Mouse (Mus musculus): Measurements from ENCODE around the gene Zgrf1. TPM values are rescaled to one million over a fixed set of nuclear protein-coding genes. Genes with fewer than 3 reads are reported as not detected.

The Zgrf1 gene
- total and polyA plus RNA-seq, 2 experiments from 2014 or later = 1.3 to 3.8 TPM

GRCm38 (mm10) chr3:127630735-127631372 is 77.6 kb downstream of the Zgrf1 start:
- ATAC-seq (no peak), DNase-seq (no peak)
- 17% methylated on average over 17 of the region's 17 CpGs for WGBS
- no peak overlapping the region for H3K27ac ChIP-seq (ENCODE audit: low read depth, low read length)
- H3K4me1 ChIP-seq (ENCODE audit: insufficient read depth) = 0 out of 2 replicates have a peak, but pooled peaks cover 6% of the 10 kb centered on the region
- H3K9ac ChIP-seq = no peak overlapping the region
- peak overlapping the region; percentile 86; the same call in 1 of the 2 replicates for H3K4me2 ChIP-seq (ENCODE audit: low read depth)
- H3K27me3 ChIP-seq (ENCODE audit: insufficient read depth, low read length) = peaks cover 37% of the 10 kb centered on the region
- TF ChIP-seq CTCF (IDR thresholded peaks at IDR 0.05; ENCODE audit: low read depth) = no peak
- H3K4me3 ChIP-seq (ENCODE audit: low read depth, low read length) = no peak overlapping the region
- no peaks in the 10 kb centered on the region for H3K9me3 ChIP-seq (ENCODE audit: low read length)
- no peaks in the 10 kb centered on the region for H3K36me3 ChIP-seq (ENCODE audit: insufficient read depth)

- H3K9ac ChIP-seq = no peak overlapping the region
- no peak overlapping the region for H3K4me3 ChIP-seq (ENCODE audit: low read depth, low read length)
- no peak for DNase-seq
- peaks cover 37% of the 10 kb centered on the region for H3K27me3 ChIP-seq (ENCODE audit: insufficient read depth, low read length)
- no peak overlapping the region for H3K27ac ChIP-seq (ENCODE audit: low read depth, low read length)
- no peak for TF ChIP-seq CTCF (IDR thresholded peaks at IDR 0.05; ENCODE audit: low read depth)
- H3K9me3 ChIP-seq (ENCODE audit: low read length) = no peaks in the 10 kb centered on the region
- WGBS = under 1% methylated on average over 10 of the region's 10 CpGs
- H3K4me2 ChIP-seq (ENCODE audit: low read depth) = peak overlapping the region; percentile 86
- no peaks in the 10 kb centered on the region for H3K36me3 ChIP-seq (ENCODE audit: insufficient read depth)
- 0 out of 2 replicates have a peak, but pooled peaks cover 6% of the 10 kb centered on the region for H3K4me1 ChIP-seq (ENCODE audit: insufficient read depth)
- no peak for ATAC-seq
These were observed 78.3 kb downstream of the Zgrf1 start for GRCm38 (mm10) chr3:127631582-127631981.

- 1% methylated on average over 32 of the region's 32 CpGs for WGBS
- ATAC-seq (peak; percentile 58), DNase-seq (peak; percentile 71)
- Histone ChIP-seq H3K27me3 (ENCODE audit: insufficient read depth, low read length) (peaks cover 36% of the 10 kb centered on the region), H3K27ac (ENCODE audit: low read depth, low read length) (peak overlapping the region; percentile 50; the same call in 1 of the 2 replicates), H3K4me3 (ENCODE audit: low read depth, low read length) (peak overlapping the region; percentile 50), H3K9me3 (ENCODE audit: low read length) (no peaks in the 10 kb centered on the region), H3K4me2 (ENCODE audit: low read depth) (peak overlapping the region; percentile 86), H3K9ac (peak overlapping the region; percentile 56), H3K4me1 (ENCODE audit: insufficient read depth) (0 out of 2 replicates have a peak, but pooled peaks cover 6% of the 10 kb centered on the region), H3K36me3 (ENCODE audit: insufficient read depth) (no peaks in the 10 kb centered on the region)
- no peak for TF ChIP-seq CTCF (IDR thresholded peaks at IDR 0.05; ENCODE audit: low read depth)
These were observed 79.2 kb downstream of the Zgrf1 start for GRCm38 (mm10) chr3:127632531-127632930.

GRCm38 (mm10) chr3:127633080-127634032 is 80.1 kb downstream of the Zgrf1 start, which contains the start of gene Neurog2:
Gene Neurog2, plus strand, starts transcription at chr3:127633135.
- no peaks in the 10 kb centered on the region for H3K9me3 ChIP-seq (ENCODE audit: low read length)
- no peak for TF ChIP-seq CTCF (IDR thresholded peaks at IDR 0.05; ENCODE audit: low read depth)
- peak within 1 kb of the TSS; percentile 86 for H3K4me2 ChIP-seq (ENCODE audit: low read depth)
- 0 out of 2 replicates have a peak, but pooled peaks cover 6% of the 10 kb centered on the region for H3K4me1 ChIP-seq (ENCODE audit: insufficient read depth)
- H3K36me3 ChIP-seq (ENCODE audit: insufficient read depth) = no peaks in the 10 kb centered on the region
- peak; percentile 41 for ATAC-seq
- peaks cover 35% of the 10 kb centered on the region for H3K27me3 ChIP-seq (ENCODE audit: insufficient read depth, low read length)
- peak within 1 kb of the TSS; percentile 51 for H3K27ac ChIP-seq (ENCODE audit: low read depth, low read length)
- under 1% methylated on average over 92 of the region's 92 CpGs for WGBS
- DNase-seq = no peak
- peak within 1 kb of the TSS; percentile 56 for H3K9ac ChIP-seq
- H3K4me3 ChIP-seq (ENCODE audit: low read depth, low read length) = peak within 1 kb of the TSS; percentile 50

- peak overlapping the region; percentile 51 for H3K27ac ChIP-seq (ENCODE audit: low read depth, low read length)
These were observed 81.1 kb downstream of the Zgrf1 start for GRCm38 (mm10) chr3:127634101-127634983.

GRCm38 (mm10) chr3:127634984-127635349 is 81.7 kb downstream of the Zgrf1 start:
- Histone ChIP-seq H3K9ac (no peak overlapping the region), H3K27ac (ENCODE audit: low read depth, low read length) (no peak overlapping the region), H3K27me3 (ENCODE audit: insufficient read depth, low read length) (peaks cover 37% of the 10 kb centered on the region; the same call in 1 of the 2 replicates), H3K36me3 (ENCODE audit: insufficient read depth) (no peaks in the 10 kb centered on the region), H3K4me2 (ENCODE audit: low read depth) (peak overlapping the region; percentile 86; the same call in 1 of the 2 replicates), H3K4me3 (ENCODE audit: low read depth, low read length) (peak overlapping the region; percentile 50; the same call in 1 of the 2 replicates), H3K4me1 (ENCODE audit: insufficient read depth) (peaks cover 9% of the 10 kb centered on the region; the same call in 1 of the 2 replicates), H3K9me3 (ENCODE audit: low read length) (no peaks in the 10 kb centered on the region)
- TF ChIP-seq CTCF (IDR thresholded peaks at IDR 0.05; ENCODE audit: low read depth) = no peak
- no peak for DNase-seq
- no peak for ATAC-seq
- 11% methylated on average over 3 of the region's 3 CpGs for WGBS

More at GRCm38 (mm10) chr3:127634101-127634983, 81.1 kb downstream of the Zgrf1 start:
- Histone ChIP-seq H3K36me3 (ENCODE audit: insufficient read depth) (no peaks in the 10 kb centered on the region), H3K4me2 (ENCODE audit: low read depth) (peak overlapping the region; percentile 86), H3K9me3 (ENCODE audit: low read length) (no peaks in the 10 kb centered on the region), H3K9ac (peak overlapping the region; percentile 56), H3K4me1 (ENCODE audit: insufficient read depth) (0 out of 2 replicates have a peak, but pooled peaks cover 6% of the 10 kb centered on the region), H3K27me3 (ENCODE audit: insufficient read depth, low read length) (peaks cover 35% of the 10 kb centered on the region; the same call in 1 of the 2 replicates), H3K4me3 (ENCODE audit: low read depth, low read length) (peak overlapping the region; percentile 50)
- peak; percentile 87 for DNase-seq
- peak; percentile 89 for ATAC-seq
- peak; percentile 93 for TF ChIP-seq CTCF (IDR thresholded peaks at IDR 0.05; ENCODE audit: low read depth)
- 1% methylated on average over 58 of the region's 58 CpGs for WGBS
